Mouse (Mus musculus) liver, adult 2 months (tissue): ENCODE measurements at regions not wholly inside any gene's neighbourhood (a gene's known extent, or its start where the extent isn't known, plus 50 kb on each side); places are given as distances from the start of the nearest gene placed in this dataset.

Experiments used
- CTCF ChIP-seq: fragments of 200-500 bp; IDR thresholded peaks from 2 replicates; pipeline ENCODE4 v1.5.1; 2011; ENCODE audit warnings: low read depth, low read length, control low read depth
- POLR2A ChIP-seq: fragments of 200-500 bp; IDR thresholded peaks from 2 replicates; pipeline ENCODE4 v1.6.1; 2011; ENCODE audit warnings: low read length, control low read depth; ENCODE audit not compliant: insufficient read depth; ENCODE audit errors: extremely low read depth

- no peak for TF ChIP-seq POLR2A
- TF ChIP-seq CTCF, result no peak
Observed at GRCm38 (mm10) chr17:10094108-10094521, 225.5 kb downstream of the Qk start.
